Mouse (Mus musculus): ENCODE data around the gene Gna11.

The Gna11 gene

DNA sequence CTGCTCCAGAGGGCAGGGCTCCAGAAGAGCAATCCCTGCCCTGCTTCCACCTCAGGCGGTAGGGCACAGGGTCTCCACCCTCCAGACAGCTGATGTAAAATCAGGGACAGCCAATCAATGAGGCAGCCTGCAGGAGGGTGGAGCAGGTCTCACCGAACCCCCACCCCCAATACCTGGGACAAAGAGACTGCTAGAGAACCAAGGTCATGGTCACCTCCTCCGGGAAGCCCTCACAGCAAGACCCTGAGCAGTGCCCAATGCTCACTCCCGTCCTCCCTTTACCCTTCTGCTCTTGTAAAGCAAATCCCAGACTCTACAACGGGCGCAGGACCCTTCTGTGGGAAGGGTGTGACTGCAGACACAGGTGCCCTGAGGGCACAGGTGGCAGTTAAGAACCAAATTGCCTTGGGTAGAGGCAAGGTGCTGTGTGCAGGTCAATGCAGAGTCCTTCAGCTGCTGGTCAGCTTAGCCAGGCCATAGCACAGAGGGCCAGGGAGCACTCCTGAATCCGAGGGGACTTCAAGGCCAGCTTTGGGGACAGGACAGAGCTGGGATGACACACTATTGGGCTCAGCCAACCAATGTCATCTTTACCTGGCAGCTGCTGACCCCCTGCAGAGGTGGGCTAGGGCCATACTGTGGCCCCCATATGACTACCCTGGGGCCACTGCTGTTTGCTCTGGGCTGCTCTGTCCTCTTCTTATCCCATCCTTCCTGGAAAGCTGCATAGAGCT is 2.1 kb downstream of the Gna11 start:
- no peak for DNase-seq (ENCODE audit: low read depth, low spot score)

DNA sequence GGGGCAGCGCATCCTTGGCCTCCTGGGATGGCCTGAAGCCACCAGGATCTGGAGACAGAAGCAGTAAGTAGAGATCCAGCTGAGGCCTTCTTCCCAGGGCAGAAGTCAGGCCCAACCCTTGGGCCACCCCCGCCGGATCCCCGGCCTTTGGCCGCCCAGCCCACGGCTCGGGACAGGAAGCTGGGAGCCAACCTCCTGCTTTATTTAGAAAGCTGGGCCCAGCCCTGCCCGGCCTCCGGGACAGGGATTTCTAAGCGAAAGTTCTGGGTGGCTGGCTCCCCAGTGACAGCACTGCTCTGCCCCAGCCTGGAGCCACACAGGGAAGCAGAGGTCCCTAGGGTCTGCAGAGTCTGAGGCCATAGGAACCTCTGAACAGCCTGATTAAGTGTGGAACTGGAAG is 3.2 kb downstream of the Gna11 start:
- no peak for DNase-seq (ENCODE audit: low read depth, low spot score)

DNA sequence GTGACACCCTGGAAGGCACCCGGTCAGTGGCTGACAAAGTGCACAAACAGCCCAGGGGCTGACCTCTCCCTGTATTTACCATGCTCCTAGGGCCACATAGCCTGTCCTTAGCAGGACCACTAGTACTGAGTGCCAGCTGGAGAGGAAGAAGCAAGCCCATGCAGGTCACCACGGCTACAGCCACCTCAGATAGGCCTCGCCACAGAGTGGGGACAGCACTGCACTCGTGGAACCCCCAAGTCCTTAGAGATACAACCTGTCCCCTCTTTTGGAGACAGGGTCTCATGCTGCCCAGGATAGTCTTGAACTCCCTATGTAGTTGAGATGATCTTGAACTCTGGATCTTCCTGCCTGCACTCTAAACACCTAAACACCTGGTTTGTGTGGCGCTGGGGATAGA is 3.6 kb downstream of the Gna11 start:
- no peak for DNase-seq (ENCODE audit: low read depth, low spot score)

DNA sequence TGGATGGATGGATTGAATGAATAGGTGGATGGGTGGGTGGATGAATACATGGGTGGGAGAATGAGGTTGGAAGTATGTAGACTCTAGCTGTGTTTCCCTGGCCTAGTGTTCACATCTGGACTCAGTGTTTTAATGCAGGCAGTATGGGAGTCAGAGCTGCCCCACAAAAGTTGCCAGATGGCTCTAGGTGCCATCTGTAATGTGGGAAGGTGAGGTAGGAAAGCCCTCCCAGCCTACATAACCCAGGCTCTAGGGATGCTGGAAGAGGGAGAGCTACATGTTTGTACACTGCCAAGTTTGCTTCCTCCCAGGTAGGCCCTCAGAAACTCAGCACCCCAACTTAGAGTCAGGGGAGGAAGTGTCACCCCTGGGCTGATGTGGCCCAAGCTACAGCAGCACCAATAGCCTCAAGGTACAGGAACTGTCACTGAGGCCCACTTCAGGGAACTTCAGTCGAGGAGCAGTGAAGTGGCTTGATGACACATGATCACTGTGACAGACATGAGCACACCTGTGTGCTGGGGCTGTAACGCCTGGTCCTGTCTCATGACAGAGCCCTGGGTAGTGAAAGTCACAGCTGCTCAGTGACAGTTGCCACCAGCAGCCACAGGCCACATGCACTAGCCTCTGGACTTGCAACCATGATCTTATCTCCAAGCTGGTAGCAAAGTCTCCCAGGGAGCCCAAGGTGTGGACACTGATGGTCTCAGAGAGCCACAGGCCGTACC is 6.5 kb downstream of the Gna11 start:
- DNase-seq (ENCODE audit: low read depth, low spot score), result no peak

DNA sequence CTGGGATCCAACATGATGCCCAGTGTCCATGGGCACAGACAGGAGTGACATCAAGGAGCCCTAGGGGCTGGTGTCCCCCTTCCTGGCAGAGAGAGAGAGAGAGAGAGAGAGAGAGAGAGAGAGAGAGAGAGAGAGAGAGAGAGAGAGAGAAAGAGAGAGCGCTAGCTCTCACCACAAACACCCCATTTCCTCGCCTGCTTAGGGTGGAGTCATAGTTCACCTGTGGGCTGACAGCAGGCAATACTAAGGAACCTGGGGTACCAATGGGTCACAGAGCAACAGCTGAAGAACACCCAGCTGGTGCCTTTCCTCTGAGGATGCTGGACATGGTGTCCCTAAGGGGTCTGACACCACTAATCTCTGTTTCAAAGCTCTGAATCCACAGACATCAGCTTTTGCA is 7.6 kb downstream of the Gna11 start:
- no peak for DNase-seq (ENCODE audit: low read depth, low spot score)

DNA sequence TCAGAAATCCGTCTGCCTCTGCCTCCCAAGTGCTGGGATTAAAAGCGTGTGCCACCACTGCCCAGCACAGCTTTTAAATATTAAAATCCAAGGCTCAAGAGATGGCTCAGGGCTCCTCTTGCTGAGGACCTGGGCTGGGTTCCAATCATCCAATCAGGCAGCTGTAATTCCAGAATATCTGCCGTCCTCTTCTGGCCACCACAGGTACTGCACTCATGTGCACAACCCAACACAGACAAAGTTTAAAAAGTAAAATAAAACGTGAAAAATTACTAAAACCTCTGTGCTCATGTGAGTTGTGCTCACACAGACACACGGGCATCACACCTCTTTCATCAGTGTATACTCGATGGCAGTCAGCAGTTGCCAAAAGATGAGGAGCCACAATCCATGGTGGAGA is 8.3 kb downstream of the Gna11 start:
- DNase-seq (ENCODE audit: low read depth, low spot score), result no peak

DNA sequence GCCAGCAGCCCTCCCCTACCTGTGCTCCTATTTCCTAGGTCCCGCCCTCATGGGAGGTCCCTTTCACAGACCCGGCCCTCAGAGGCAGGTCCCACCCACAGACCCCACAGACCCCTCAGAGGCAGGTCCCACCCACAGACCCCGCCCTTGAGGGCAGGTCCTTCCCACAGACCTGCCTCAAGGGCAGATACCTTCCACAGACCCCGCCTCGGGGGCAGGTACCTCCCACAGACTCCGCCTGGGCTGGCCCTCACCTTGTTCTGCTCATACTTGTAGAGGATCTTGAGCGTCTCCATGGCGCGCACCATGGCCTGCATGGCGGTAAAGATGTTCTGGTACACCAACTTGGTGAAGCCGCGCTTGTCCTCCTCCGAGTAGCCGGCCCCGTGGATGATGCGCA is 10.2 kb downstream of the Gna11 start:
- no peak for DNase-seq (ENCODE audit: low read depth, low spot score)

DNA sequence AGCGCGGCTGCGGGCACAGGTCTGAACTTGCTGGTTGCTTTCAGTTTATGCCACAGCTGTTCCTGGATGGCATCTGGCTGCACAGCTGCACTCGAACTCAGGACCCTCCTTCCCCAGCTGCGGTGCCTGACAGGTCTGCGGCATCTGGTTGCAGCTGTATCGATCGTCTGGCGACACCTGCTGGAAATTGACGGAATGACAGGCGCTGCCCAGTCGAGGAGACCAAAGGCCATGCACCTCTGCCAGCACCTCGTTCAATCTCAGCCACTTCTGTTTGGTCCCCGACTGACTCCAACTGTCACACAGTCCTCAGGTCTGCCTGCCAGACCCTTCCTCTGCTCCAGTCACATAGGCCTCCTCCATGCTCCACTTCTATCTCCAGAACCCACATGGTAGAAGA is 18.2 kb downstream of the Gna11 start:
- peak; percentile 63 for DNase-seq (ENCODE audit: low read depth, low spot score)

DNA sequence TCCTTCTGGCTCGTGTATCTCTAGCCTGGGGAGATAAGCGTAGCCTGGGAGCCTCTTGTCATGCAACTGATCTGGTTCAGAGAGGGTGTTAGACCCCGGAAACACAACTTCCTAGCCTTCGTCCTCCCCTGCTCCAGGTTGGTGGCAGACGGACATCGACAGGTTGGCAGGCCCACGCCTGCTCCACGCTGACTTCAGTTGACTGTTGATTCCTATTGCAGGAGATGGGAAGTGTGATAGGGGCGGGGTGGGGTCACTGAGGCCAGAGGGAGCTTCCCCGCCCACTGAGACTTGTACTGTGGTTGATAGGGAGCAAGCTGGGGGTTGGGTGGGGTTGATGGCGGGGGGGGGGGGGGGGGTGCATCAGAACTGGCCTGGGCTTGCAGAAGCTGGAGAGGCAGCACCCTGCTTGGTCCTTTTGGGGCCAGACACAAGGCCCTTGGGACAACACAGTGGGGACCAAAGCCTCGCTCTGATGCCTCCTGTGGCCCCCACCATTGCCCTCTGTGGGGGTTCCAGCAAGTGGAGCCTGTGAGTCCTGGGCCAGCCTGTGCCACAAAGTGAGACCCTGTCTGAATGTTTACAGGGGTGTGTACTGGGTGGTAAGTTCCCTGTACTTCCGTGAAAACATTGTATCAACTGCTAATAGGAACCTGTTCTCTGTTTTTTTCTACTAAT is 19.8 kb downstream of the Gna11 start:
- no peak for DNase-seq (ENCODE audit: low read depth, low spot score)

DNA sequence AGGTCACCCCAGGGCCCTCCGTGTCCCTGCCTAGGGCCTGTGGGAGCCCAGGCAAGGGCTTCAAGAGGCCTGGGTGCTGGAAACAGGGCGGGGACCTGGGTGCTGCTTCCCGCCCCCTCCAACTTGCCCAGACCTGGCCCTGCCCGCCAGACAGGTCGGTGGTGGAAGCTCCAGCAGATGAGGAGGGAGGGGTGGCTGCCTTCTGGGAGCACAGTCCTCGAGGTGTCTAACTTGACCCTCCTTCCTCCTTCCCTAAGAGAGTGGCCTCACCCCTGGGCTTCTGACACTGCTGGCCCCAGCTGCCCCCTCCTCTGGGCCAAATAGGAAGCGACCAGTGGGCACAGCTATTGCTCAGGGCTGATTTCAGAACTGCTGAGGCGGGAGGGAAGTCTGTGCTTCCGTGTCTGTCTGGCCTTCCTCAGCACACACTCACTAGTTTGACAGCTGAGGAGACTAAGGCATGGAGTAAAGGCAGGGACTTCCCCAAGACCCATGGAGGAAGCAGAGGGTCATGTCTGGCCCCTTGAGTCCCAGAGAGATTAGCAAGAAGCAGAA is 20.9 kb downstream of the Gna11 start, which contains the start of gene Gna15:
Gene Gna15, minus strand, starts transcription at position 175 of the 555 bp plus-strand sequence.
- DNase-seq (ENCODE audit: low read depth, low spot score), result no peak

DNA sequence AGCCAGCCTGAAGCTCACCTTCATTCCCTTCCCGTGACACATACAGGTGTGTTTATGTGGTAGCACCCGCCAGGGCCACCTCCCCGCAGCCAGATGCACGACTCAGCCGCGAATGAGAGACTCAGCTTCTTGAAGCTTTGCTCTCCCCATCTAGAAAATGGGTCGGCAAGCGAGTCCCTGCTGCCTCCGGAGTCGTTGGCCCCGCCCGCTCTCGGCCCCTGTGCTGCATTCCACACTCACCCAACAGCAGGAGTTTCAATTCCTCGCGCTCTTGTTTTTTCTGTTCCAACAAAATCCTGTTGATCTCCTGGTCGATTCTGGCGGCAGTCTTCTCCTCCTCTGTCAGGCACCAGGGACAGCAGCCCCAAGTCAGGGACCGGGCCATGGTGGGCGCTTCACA is 21.4 kb downstream of the Gna11 start:
- no peak for DNase-seq (ENCODE audit: low read depth, low spot score)

DNA sequence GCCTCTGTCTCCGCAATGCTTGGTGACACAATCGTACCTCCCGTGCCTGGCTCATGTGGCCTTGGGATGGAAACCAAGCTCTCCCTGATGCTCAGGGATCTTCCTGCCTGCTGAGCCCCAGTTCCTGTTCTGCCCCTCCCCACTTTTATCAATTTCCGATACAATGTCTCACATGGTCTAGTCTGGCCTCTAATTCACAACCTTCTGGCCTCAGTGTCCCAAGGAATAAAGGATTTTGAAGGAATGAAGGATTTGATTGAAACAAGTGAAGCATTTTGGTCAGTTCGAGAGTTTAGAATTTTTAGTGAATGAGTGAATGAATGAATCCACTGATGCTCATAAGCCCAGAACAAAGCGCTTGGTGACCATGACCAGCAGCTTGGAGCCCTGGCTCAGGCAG is 21.8 kb downstream of the Gna11 start:
- DNase-seq (ENCODE audit: low read depth, low spot score), result no peak

DNA sequence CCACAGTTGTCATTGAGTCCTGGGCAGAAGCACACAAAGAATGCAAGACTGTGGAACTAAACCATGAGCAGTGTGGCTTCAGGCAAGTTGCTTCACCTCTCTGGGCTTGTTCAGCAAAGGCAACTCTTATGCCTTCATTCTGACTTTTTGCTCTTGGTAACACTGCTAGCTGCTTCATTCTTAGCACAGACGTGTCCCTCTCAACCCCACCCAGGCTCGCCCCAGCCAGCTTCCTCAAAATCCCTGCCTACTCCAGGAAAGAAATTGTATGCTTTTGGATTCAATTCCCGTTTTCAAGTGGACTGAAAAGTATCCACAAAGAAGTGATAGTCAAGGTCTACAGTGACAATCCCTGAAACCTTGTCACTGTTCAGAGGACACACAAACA is 25.0 kb downstream of the Gna11 start:
- no peak for DNase-seq (ENCODE audit: low read depth, low spot score)

DNA sequence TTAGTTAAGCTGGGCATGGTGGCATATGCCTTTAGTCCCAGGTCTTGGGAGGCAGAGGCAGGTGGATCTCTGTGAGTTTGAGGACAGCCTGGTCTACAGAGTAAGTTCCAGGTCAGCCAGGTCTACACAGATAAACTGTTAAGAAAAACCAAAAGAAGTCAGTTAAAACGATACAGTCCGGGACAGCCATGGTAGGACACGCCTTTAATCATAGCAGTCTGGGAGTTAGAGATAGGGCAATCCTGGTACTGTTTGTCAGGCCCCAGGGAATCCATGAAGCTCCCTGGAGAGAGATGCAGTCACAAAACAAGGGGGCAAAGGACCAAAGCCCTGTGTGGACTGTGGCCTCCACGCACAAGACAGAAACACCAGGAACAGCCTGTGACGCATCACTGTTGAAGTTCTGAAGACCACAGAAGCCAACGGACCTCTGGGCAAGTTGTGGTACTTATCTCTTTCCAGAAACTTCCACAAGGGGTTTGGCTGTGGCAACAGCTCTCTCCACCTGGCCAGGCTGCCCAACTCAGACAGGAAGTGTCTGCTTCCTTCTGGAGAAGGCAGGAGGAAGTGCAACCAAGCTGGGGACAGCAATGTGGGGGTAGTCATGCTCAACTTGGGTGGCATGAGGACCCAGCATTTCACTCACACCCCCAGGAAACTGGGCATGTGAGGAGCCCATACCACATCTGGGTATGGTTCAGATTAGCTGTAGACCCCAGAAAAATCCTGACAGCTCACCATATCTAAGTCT is 25.6 kb downstream of the Gna11 start:
- no peak for DNase-seq (ENCODE audit: low read depth, low spot score)

DNA sequence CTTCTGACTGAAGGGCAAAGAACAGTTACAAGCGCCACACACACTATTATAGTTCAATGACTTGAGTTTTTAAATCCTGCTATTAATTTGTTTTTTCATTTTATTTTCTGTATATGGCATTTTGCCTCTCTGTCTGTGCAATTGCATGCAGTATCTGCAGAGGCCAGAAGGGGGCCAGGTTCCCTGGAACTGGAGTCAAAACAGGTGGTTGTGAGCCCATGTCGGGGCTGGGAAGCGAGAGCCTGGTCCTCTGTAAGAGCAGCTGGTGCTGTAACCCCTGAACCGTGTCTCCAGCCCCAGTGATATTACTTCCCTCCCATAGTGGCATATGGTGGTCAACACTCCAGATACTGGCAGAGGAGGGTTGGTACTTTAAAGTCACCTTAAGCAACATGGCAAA is 26.4 kb downstream of the Gna11 start:
- no peak for DNase-seq (ENCODE audit: low read depth, low spot score)

DNA sequence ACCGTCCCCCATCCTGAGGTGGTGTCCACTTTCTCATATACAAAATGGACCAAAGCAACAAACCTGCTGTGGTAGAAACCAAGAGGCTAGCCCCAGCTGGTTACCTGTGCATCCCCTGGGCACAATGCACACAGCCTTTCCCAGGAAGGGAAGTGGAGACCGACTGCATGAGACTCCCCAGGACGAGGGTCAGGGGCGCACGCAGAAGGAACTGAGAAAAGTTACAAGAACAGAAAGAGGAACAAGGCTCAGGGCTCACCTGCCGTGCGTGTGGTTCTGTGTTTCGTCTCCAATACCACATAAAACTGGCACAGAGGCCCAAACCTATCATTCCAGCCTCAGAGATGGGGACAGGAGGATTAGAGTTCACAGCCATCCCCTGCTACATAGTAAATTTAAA is 27.8 kb downstream of the Gna11 start:
- DNase-seq (ENCODE audit: low read depth, low spot score), result no peak

DNA sequence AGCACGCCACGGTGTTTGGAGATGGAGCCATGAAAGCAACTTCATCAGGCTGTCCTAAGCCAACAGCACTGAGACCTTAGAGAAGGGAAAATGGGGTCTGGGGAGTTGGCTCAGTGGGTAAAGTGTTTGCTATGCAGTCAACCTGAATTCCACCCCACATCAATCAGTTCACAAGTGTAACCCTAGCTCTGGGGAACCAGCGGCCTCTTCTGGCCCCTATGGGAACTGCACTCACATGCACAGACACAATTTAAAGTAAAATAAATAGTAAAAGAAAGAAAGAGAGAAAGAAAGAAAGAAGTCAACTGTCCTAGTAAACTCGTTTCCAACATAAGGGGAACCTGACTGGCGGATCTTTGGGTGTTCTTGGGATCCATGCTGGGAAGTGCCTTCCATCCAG is 31.2 kb downstream of the Gna11 start:
- no peak for DNase-seq (ENCODE audit: low read depth, low spot score)

DNA sequence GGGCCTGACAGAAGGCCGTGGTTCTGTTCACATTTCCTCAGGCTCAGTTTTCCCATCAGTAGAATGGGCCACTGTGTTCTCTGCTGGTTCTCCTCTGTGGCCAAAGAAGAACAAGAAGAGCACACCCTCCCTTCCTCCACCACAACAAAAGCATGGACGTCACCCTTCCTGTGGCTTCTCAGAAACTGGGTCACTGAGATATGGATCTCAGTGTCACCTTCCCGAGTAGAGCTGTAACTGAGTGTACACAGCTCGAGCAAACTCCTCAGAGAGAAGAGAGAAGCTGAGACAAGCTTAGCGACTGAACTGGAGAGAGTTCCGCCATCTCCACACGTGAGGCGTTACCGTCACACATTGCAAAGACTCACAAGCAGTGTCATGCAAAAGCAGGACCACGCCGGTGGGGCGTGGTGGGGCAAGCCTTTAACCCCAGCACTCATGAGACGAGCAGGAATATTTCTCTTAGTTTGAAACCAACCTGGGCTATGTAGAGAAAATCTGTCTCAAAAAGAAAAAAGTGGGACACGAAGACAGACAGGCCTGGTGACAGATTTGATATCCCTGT is 34.7 kb downstream of the Gna11 start:
- no peak for DNase-seq (ENCODE audit: low read depth, low spot score)

DNA sequence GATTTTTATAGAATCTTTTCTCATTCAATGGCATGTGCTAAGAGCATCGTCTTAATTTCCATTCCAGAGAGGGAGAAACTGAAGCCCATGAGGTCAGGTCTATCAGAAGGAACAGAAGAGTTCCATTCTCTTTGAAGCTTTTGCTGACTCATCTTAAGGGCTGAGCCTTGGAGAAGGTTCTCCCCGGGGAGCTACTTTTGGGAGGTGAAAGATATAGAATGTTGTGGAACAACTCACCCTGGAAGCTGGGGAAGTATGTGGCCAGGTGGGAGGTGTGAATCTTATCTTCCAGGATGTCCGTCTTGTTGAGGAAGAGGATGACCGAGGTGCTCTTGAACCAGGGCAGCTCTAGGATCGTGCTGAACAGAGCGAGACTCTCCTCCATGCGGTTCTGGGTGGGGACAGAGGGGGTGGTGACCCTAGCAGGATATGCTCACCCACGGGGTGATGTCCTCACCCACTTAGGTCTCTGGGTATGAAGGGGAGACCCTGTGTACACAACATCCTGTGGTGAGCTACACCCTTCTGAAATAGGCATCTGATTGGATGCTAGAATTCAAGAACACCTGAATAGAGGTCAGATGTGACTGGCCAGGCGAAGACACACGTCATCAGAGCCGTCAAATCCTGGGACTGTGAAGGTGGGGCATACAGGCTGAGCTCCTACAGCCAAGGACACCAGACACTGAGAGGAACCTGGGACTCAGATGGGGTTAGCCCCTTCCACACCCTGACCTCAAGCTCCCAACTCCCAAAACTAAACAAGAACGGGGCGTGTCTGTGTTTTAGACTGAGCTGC is 37.1 kb downstream of the Gna11 start:
- no peak for DNase-seq (ENCODE audit: low read depth, low spot score)

DNA sequence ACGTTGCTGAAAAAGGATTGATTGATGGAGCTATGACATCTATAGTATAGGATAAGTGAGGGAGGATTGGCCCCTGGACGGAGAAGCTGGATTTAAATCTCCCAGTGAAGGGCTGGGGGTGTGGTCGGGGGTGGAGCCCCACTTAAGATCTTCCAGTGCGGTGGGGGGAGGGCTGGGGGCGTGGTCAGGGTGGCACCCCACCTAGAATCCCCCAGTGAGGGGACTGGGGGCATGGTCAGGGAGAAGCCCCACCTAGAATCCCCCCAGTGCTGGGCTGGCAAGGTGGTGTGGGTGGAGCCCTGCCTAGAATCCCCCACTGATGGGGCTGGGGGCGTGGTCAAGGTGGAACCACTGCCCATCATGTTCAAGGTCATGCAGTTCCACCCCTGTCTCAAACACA is 37.9 kb downstream of the Gna11 start:
- DNase-seq (ENCODE audit: low read depth, low spot score), result no peak

All from c-Kit-negative CD71-positive TER-119-positive erythroid progenitor cells, embryonic 14.5 days (primary cell).